Mouse (Mus musculus): ENCODE measurements around the gene Phlpp1.

GRCm38 (mm10) chr1:106157961-106158515 is 13.5 kb upstream of the Phlpp1 start:
- TF ChIP-seq CTCF (IDR thresholded peaks at IDR 0.05; ENCODE audit: extremely low read depth, insufficient read depth, low read length) (no peak), POLR2A (IDR thresholded peaks at IDR 0.05; ENCODE audit: extremely low read depth, insufficient read depth, low read length) (no peak)

Measured in cortical plate, adult 2 months (tissue).